Mouse (Mus musculus): ENCODE measurements around the gene Prpsap1. TPM values are rescaled to one million over a fixed set of nuclear protein-coding genes. Genes with fewer than 3 reads are reported as not detected.
A peak's percentile ranks its signal among the peaks of the same experiment; 100 is the strongest.

Gene Prpsap1
- polyA plus RNA-seq, 1 experiment = 81.0 TPM

- Histone ChIP-seq H3K4me3 (ENCODE audit: insufficient read depth, poor library complexity, severe bottlenecking) (no peak overlapping the region), H3ac (ENCODE audit: control insufficient read depth, insufficient read length, low read depth) (peak overlapping the region; percentile 42), H3K36me3 (ENCODE audit: control insufficient read depth, insufficient read depth) (no peaks in the 10 kb centered on the region), H3K27me3 (ENCODE audit: control insufficient read depth, insufficient read depth, insufficient read length) (no peaks in the 10 kb centered on the region), H3K79me2 (ENCODE audit: control insufficient read depth, insufficient read depth) (no peaks in the 10 kb centered on the region), H3K79me3 (ENCODE audit: low read depth) (no peaks in the 10 kb centered on the region)
- no peak for TF ChIP-seq FOSL1 (IDR thresholded peaks at IDR 0.05; ENCODE audit: insufficient read depth, low read length, poor library complexity, severe bottlenecking)
- TF ChIP-seq USF1 (IDR thresholded peaks at IDR 0.05; ENCODE audit: low read depth) = no peak
- TF ChIP-seq MYOG (IDR thresholded peaks at IDR 0.05; ENCODE audit: control insufficient read depth, extremely low read depth, insufficient read length) = no peak
- no peak for TF ChIP-seq CTCF (IDR thresholded peaks at IDR 0.05; ENCODE audit: control insufficient read depth, insufficient read depth, insufficient read length)
- peak; percentile 75 for TF ChIP-seq MAX (IDR thresholded peaks at IDR 0.05)
- TF ChIP-seq CEBPB (IDR thresholded peaks at IDR 0.05; ENCODE audit: low read depth) = no peak
- TF ChIP-seq MYOD1 (IDR thresholded peaks at IDR 0.05; ENCODE audit: control insufficient read depth, insufficient read length, low read depth) = peak; percentile 52
Measured at GRCm38 (mm10) chr11:116522886-116523698, 29.1 kb upstream of the Prpsap1 start.

- H3K4me3 ChIP-seq (ENCODE audit: insufficient read depth, poor library complexity, severe bottlenecking) = no peak overlapping the region
- no peaks in the 10 kb centered on the region for H3K79me3 ChIP-seq (ENCODE audit: low read depth)
- H3K36me3 ChIP-seq (ENCODE audit: control insufficient read depth, insufficient read depth) = no peaks in the 10 kb centered on the region
- TF ChIP-seq USF1 (IDR thresholded peaks at IDR 0.05; ENCODE audit: low read depth) (no peak), CEBPB (IDR thresholded peaks at IDR 0.05; ENCODE audit: low read depth) (no peak), CTCF (IDR thresholded peaks at IDR 0.05; ENCODE audit: control insufficient read depth, insufficient read depth, insufficient read length) (no peak), MYOG (IDR thresholded peaks at IDR 0.05; ENCODE audit: control insufficient read depth, extremely low read depth, insufficient read length) (no peak), MAX (IDR thresholded peaks at IDR 0.05) (peak; percentile 74), FOSL1 (IDR thresholded peaks at IDR 0.05; ENCODE audit: insufficient read depth, low read length, poor library complexity, severe bottlenecking) (peak; percentile 30), MYOD1 (IDR thresholded peaks at IDR 0.05; ENCODE audit: control insufficient read depth, insufficient read length, low read depth) (no peak)
- H3ac ChIP-seq (ENCODE audit: control insufficient read depth, insufficient read length, low read depth) = no peak overlapping the region
- H3K27me3 ChIP-seq (ENCODE audit: control insufficient read depth, insufficient read depth, insufficient read length) = no peaks in the 10 kb centered on the region
- no peaks in the 10 kb centered on the region for H3K79me2 ChIP-seq (ENCODE audit: control insufficient read depth, insufficient read depth)
Measured at GRCm38 (mm10) chr11:116522046-116522445, 28.0 kb upstream of the Prpsap1 start.

DNA sequence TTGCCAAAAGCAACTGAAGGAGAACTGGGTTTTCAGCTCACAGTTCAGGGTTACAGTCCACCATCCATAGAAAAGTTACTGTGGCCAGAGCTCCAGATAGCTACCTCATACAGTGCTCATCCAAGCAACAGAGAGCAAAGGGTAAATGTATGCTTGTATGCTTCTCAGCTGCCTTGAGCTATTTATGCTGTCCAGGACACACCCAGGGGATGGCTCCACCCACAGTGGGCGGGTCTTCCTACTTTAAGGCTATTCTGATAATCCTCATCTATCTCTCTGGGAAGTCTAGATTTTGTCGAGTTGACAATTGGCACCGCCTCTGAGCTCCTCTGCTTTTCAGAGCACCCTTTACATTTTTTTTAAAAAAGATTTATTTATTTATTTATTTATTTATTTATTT lies 27.1 kb upstream of the Prpsap1 start:
- TF ChIP-seq USF1 (IDR thresholded peaks at IDR 0.05; ENCODE audit: low read depth) (no peak), MYOD1 (IDR thresholded peaks at IDR 0.05; ENCODE audit: control insufficient read depth, insufficient read length, low read depth) (no peak), FOSL1 (IDR thresholded peaks at IDR 0.05; ENCODE audit: insufficient read depth, low read length, poor library complexity, severe bottlenecking) (no peak), CEBPB (IDR thresholded peaks at IDR 0.05; ENCODE audit: low read depth) (no peak), CTCF (IDR thresholded peaks at IDR 0.05; ENCODE audit: control insufficient read depth, insufficient read depth, insufficient read length) (no peak), MAX (IDR thresholded peaks at IDR 0.05) (no peak), MYOG (IDR thresholded peaks at IDR 0.05; ENCODE audit: control insufficient read depth, extremely low read depth, insufficient read length) (no peak)
- Histone ChIP-seq H3K79me3 (ENCODE audit: low read depth) (no peaks in the 10 kb centered on the region), H3K4me3 (ENCODE audit: insufficient read depth, poor library complexity, severe bottlenecking) (no peak overlapping the region), H3ac (ENCODE audit: control insufficient read depth, insufficient read length, low read depth) (no peak overlapping the region), H3K27me3 (ENCODE audit: control insufficient read depth, insufficient read depth, insufficient read length) (no peaks in the 10 kb centered on the region), H3K36me3 (ENCODE audit: control insufficient read depth, insufficient read depth) (no peaks in the 10 kb centered on the region), H3K79me2 (ENCODE audit: control insufficient read depth, insufficient read depth) (no peaks in the 10 kb centered on the region)

DNA sequence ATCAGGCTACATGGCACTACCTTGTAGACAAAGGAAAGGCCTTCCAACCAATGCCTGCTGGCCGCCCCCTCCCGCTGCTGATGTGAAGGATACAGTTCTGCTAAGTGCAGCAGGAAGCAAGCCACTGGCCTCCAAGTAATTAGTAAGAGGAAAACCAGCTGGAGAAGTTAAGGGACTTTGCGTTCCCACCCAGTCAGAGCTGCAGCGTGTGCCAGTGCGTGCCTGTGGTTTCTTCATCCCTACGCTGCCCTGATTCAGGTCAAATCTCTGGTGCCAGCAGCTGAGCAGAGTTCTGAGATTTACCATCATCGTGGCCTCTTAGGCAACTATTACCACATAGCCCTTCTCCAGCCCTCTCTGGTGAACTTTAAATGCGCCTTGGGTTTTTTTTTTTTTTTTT lies 24.5 kb upstream of the Prpsap1 start:
- Histone ChIP-seq H3K4me3 (ENCODE audit: insufficient read depth, poor library complexity, severe bottlenecking) (no peak overlapping the region), H3K79me2 (ENCODE audit: control insufficient read depth, insufficient read depth) (no peaks in the 10 kb centered on the region), H3K79me3 (ENCODE audit: low read depth) (no peaks in the 10 kb centered on the region), H3ac (ENCODE audit: control insufficient read depth, insufficient read length, low read depth) (no peak overlapping the region), H3K27me3 (ENCODE audit: control insufficient read depth, insufficient read depth, insufficient read length) (no peaks in the 10 kb centered on the region), H3K36me3 (ENCODE audit: control insufficient read depth, insufficient read depth) (no peaks in the 10 kb centered on the region)
- TF ChIP-seq USF1 (IDR thresholded peaks at IDR 0.05; ENCODE audit: low read depth) (no peak), MYOG (IDR thresholded peaks at IDR 0.05; ENCODE audit: control insufficient read depth, extremely low read depth, insufficient read length) (no peak), MYOD1 (IDR thresholded peaks at IDR 0.05; ENCODE audit: control insufficient read depth, insufficient read length, low read depth) (no peak), CEBPB (IDR thresholded peaks at IDR 0.05; ENCODE audit: low read depth) (peak; percentile 86), FOSL1 (IDR thresholded peaks at IDR 0.05; ENCODE audit: insufficient read depth, low read length, poor library complexity, severe bottlenecking) (no peak), CTCF (IDR thresholded peaks at IDR 0.05; ENCODE audit: control insufficient read depth, insufficient read depth, insufficient read length) (no peak), MAX (IDR thresholded peaks at IDR 0.05) (peak; percentile 74)

- no peaks in the 10 kb centered on the region for H3K36me3 ChIP-seq (ENCODE audit: control insufficient read depth, insufficient read depth)
- H3K27me3 ChIP-seq (ENCODE audit: control insufficient read depth, insufficient read depth, insufficient read length) = no peaks in the 10 kb centered on the region
- H3K79me3 ChIP-seq (ENCODE audit: low read depth) = no peaks in the 10 kb centered on the region
- H3ac ChIP-seq (ENCODE audit: control insufficient read depth, insufficient read length, low read depth) = no peak overlapping the region
- H3K4me3 ChIP-seq (ENCODE audit: insufficient read depth, poor library complexity, severe bottlenecking) = no peak overlapping the region
- no peaks in the 10 kb centered on the region for H3K79me2 ChIP-seq (ENCODE audit: control insufficient read depth, insufficient read depth)
- TF ChIP-seq MYOD1 (IDR thresholded peaks at IDR 0.05; ENCODE audit: control insufficient read depth, insufficient read length, low read depth) = no peak
- no peak for TF ChIP-seq MAX (IDR thresholded peaks at IDR 0.05)
Measured at GRCm38 (mm10) chr11:116515330-116516020, 21.5 kb upstream of the Prpsap1 start.
